In genomic region chr3:105051103-105051502, GRCm38 (mm10) we compare ENCODE assay signal across 9 mouse cellular contexts. TPM values are rescaled to one million over a fixed set of nuclear protein-coding genes. Genes with fewer than 3 reads are reported as not detected.
A peak's percentile ranks its signal among the peaks of the same experiment; 100 is the strongest.
DNase-seq lines count a peak whose midpoint lies in the region; ATAC-seq and TF ChIP-seq lines count a peak whose summit lies in the region.
"Had no signal": no experiment of that assay in that cellular context is flagged by ENCODE, and none has a peak within 500 bp of the region (broad histone marks: within the 10 kb centered on the region; RNA-seq: fewer than 3 reads in every experiment).

No protein-coding gene starts in this region.

- DNase-seq in embryo, embryonic 10.5 days (ENCODE audit: low spot score), result peak; percentile 33
- DNase-seq in embryo, embryonic 10 days (ENCODE audit: low spot score), result no peak
- DNase-seq in lung, postnatal 36 days, result no peak
- no peak for DNase-seq in stomach, postnatal 0 days (ENCODE audit: low spot score)
- DNase-seq in adrenal gland, adult (ENCODE audit: inconsistent age in 2 of 2, low spot score in 1 of 2), result no peak
- no peak for DNase-seq in cerebellum, adult 18-20 months
- DNase-seq: cerebellum, postnatal 14 days had no signal

- H3K4me1 ChIP-seq in lung, embryonic 16.5 days (replicated peaks; ENCODE audit: control insufficient read depth, insufficient read depth, low read length), result peaks cover 48% of the 10 kb centered on the region
- peaks cover 35% of the 10 kb centered on the region for H3K4me1 ChIP-seq in limb, embryonic 15.5 days
- H3K4me1 ChIP-seq in stomach, postnatal 0 days (replicated peaks; ENCODE audit: control insufficient read depth, insufficient read depth), result peaks cover 3% of the 10 kb centered on the region

- WGBS in lung, embryonic 16.5 days, result 22% methylated on average over 2 of the region's 2 CpGs
- 26% methylated on average over 2 of the region's 2 CpGs for WGBS in limb, embryonic 15.5 days
- WGBS in stomach, postnatal 0 days, result 48% methylated on average over 2 of the region's 2 CpGs

- H3K4me2 ChIP-seq in lung, embryonic 16.5 days (ENCODE audit: low read depth, low read length), result peak overlapping the region; percentile 77
- H3K4me2 ChIP-seq in limb, embryonic 15.5 days, result peak overlapping the region; percentile 67
- peak overlapping the region; percentile 76 for H3K4me2 ChIP-seq in stomach, postnatal 0 days (replicated peaks; ENCODE audit: low read depth)

- no peak for TF ChIP-seq CTCF in stomach, postnatal 0 days (IDR thresholded peaks at IDR 0.05; ENCODE audit: low read depth)

- H3K9ac ChIP-seq in lung, embryonic 16.5 days (ENCODE audit: low read length), result peak overlapping the region; percentile 84
- no peak overlapping the region for H3K9ac ChIP-seq in limb, embryonic 15.5 days
- peak overlapping the region; percentile 86 for H3K9ac ChIP-seq in stomach, postnatal 0 days (ENCODE audit: low read length)

- no peaks in the 10 kb centered on the region for H3K36me3 ChIP-seq in lung, embryonic 16.5 days (ENCODE audit: control insufficient read depth, insufficient read depth, low read length)
- no peaks in the 10 kb centered on the region for H3K36me3 ChIP-seq in limb, embryonic 15.5 days
- H3K36me3 ChIP-seq in stomach, postnatal 0 days (ENCODE audit: control insufficient read depth, insufficient read depth, low read length), result no peaks in the 10 kb centered on the region

- no peaks in the 10 kb centered on the region for H3K27me3 ChIP-seq in lung, embryonic 16.5 days (ENCODE audit: control insufficient read depth, insufficient read depth, low read depth, low read length)
- no peaks in the 10 kb centered on the region for H3K27me3 ChIP-seq in limb, embryonic 15.5 days
- no peaks in the 10 kb centered on the region for H3K27me3 ChIP-seq in stomach, postnatal 0 days (ENCODE audit: control insufficient read depth, insufficient read depth, low read length)

- H3K27ac ChIP-seq in lung, embryonic 16.5 days (ENCODE audit: low read length), result peak overlapping the region; percentile 70
- no peak overlapping the region for H3K27ac ChIP-seq in limb, embryonic 15.5 days
- peak overlapping the region; percentile 91 for H3K27ac ChIP-seq in stomach, postnatal 0 days (replicated peaks)

- no peaks in the 10 kb centered on the region for H3K9me3 ChIP-seq in lung, embryonic 16.5 days (ENCODE audit: control insufficient read depth, low read length)
- no peaks in the 10 kb centered on the region for H3K9me3 ChIP-seq in limb, embryonic 15.5 days
- no peaks in the 10 kb centered on the region for H3K9me3 ChIP-seq in stomach, postnatal 0 days (ENCODE audit: control insufficient read depth, low read length)

- ATAC-seq in lung, embryonic 16.5 days (ENCODE audit: low read depth), result no peak
- ATAC-seq in limb, embryonic 15.5 days (ENCODE audit: insufficient number of reproducible peaks, low FRiP score, low TSS enrichment, low read depth), result no peak
- no peak for ATAC-seq in stomach, postnatal 0 days (ENCODE audit: low FRiP score, low TSS enrichment)

- peak overlapping the region; percentile 81 for H3K4me3 ChIP-seq in lung, embryonic 16.5 days (ENCODE audit: low read length)
- no peak overlapping the region for H3K4me3 ChIP-seq in limb, embryonic 15.5 days
- H3K4me3 ChIP-seq in stomach, postnatal 0 days (ENCODE audit: low read depth, low read length), result peak overlapping the region; percentile 87

- no peak for TF ChIP-seq EP300 in stomach, postnatal 0 days (optimal IDR thresholded peaks at IDR 0.05)

RNA-seq across cellular contexts. Expression of gene Cttnbp2nl, which starts 1.8 kb away (rescaled TPM):
- polyA plus RNA-seq in lung, embryonic 16.5 days (2015; fragmentation: Nextera tagmentation; extraction: Ambion mirVana), result 36.3 and 38.2 TPM in 2 replicates
- 28.1 and 28.7 TPM in 2 replicates for polyA plus RNA-seq in limb, embryonic 15.5 days (2015; fragmentation: Nextera tagmentation; extraction: Ambion mirVana)
- 15.5 and 17.5 TPM in 2 replicates for polyA plus RNA-seq in stomach, postnatal 0 days (2015; fragmentation: Nextera tagmentation; extraction: Ambion mirVana)

RNA-seq across cellular contexts. Expression of gene 4930564D02Rik, which starts 15.5 kb away (rescaled TPM):
- polyA plus RNA-seq in lung, embryonic 16.5 days (2015; fragmentation: Nextera tagmentation; extraction: Ambion mirVana), result not detected in 2 replicates
- polyA plus RNA-seq in limb, embryonic 15.5 days (2015; fragmentation: Nextera tagmentation; extraction: Ambion mirVana), result not detected in 2 replicates
- polyA plus RNA-seq in stomach, postnatal 0 days (2015; fragmentation: Nextera tagmentation; extraction: Ambion mirVana), result not detected in 2 replicates
